In genomic region chr9:42264145-42264544, GRCm38 (mm10) we compare ENCODE assay signal across 8 mouse cellular contexts. TPM values are rescaled to one million over a fixed set of nuclear protein-coding genes. Genes with fewer than 3 reads are reported as not detected.
DNase-seq lines count a peak whose midpoint lies in the region; ATAC-seq and TF ChIP-seq lines count a peak whose summit lies in the region.

TSS of gene Sc5d (minus strand) at chr9:42264256.

- DNase-seq in 416B (ENCODE audit: low read depth), result peak; percentile 93
- peak; percentile 94 for DNase-seq in heart, adult 9 months (ENCODE audit: low spot score in 2 of 2)
- peak; percentile 63 to 84 for DNase-seq in monocyte, adult 2 months (ENCODE audit: low read depth in 1 of 2, low spot score in 2 of 2)
- peak; percentile 92 to 93 for DNase-seq in spleen, postnatal 36 days (ENCODE audit: low spot score in 2 of 2)

- H3K9ac ChIP-seq in embryonic facial prominence, embryonic 15.5 days, result peak within 1 kb of the TSS; percentile 83
- peak within 1 kb of the TSS; percentile 81 for H3K9ac ChIP-seq in kidney, embryonic 14.5 days (ENCODE audit: low read depth, low read length)
- H3K9ac ChIP-seq in limb, embryonic 15.5 days, result peak within 1 kb of the TSS; percentile 71

- WGBS in bone marrow, adult 2 months, result 1% methylated on average over 49 of the region's 49 CpGs
- WGBS in embryonic facial prominence, embryonic 15.5 days, result under 1% methylated on average over 49 of the region's 49 CpGs
- under 1% methylated on average over 44 of the region's 49 CpGs for whole genome bisulfite sequencing in kidney, embryonic 14.5 days
- WGBS in limb, embryonic 15.5 days, result under 1% methylated on average over 43 of the region's 49 CpGs

- ATAC-seq in embryonic facial prominence, embryonic 15.5 days (ENCODE audit: insufficient number of reproducible peaks, low FRiP score, low TSS enrichment, low read depth), result peak; percentile 97
- peak; percentile 98 for ATAC-seq in kidney, embryonic 14.5 days (ENCODE audit: low FRiP score, low TSS enrichment)
- ATAC-seq in limb, embryonic 15.5 days (ENCODE audit: insufficient number of reproducible peaks, low FRiP score, low TSS enrichment, low read depth), result peak; percentile 97

- no peaks in the 10 kb centered on the region for H3K4me1 ChIP-seq in bone marrow, adult 2 months (ENCODE audit: control insufficient read depth, insufficient read depth, low read length)
- peaks cover 15% of the 10 kb centered on the region for H3K4me1 ChIP-seq in embryonic facial prominence, embryonic 15.5 days
- peaks cover 4% of the 10 kb centered on the region; the same call in 1 of the 2 replicates for H3K4me1 ChIP-seq in kidney, embryonic 14.5 days (ENCODE audit: control insufficient read depth, insufficient read depth, low read length)
- H3K4me1 ChIP-seq in limb, embryonic 15.5 days, result peaks cover 5% of the 10 kb centered on the region

- no peaks in the 10 kb centered on the region for H3K27me3 ChIP-seq in embryonic facial prominence, embryonic 15.5 days
- H3K27me3 ChIP-seq in kidney, embryonic 14.5 days (ENCODE audit: control insufficient read depth, insufficient read depth, low read length), result no peaks in the 10 kb centered on the region
- H3K27me3 ChIP-seq in limb, embryonic 15.5 days, result no peaks in the 10 kb centered on the region

- peaks cover 6% of the 10 kb centered on the region; the same call in 1 of the 2 replicates for H3K36me3 ChIP-seq in embryonic facial prominence, embryonic 15.5 days
- H3K36me3 ChIP-seq in kidney, embryonic 14.5 days (ENCODE audit: control insufficient read depth, insufficient read depth, low read length), result peaks cover 4% of the 10 kb centered on the region; the same call in 1 of the 2 replicates
- no peaks in the 10 kb centered on the region for H3K36me3 ChIP-seq in limb, embryonic 15.5 days

- TF ChIP-seq CTCF in bone marrow, adult 2 months (IDR thresholded peaks at IDR 0.05; ENCODE audit: control insufficient read depth, insufficient read depth, low read length), result no peak

- H3K9me3 ChIP-seq in embryonic facial prominence, embryonic 15.5 days (replicated peaks), result no peaks in the 10 kb centered on the region
- no peaks in the 10 kb centered on the region for H3K9me3 ChIP-seq in kidney, embryonic 14.5 days (ENCODE audit: control insufficient read depth, low read length)
- H3K9me3 ChIP-seq in limb, embryonic 15.5 days, result no peaks in the 10 kb centered on the region

- H3K4me3 ChIP-seq in bone marrow, adult 2 months (replicated peaks; ENCODE audit: control insufficient read depth, low read depth, low read length), result peak within 1 kb of the TSS; percentile 74
- peak within 1 kb of the TSS; percentile 76 for H3K4me3 ChIP-seq in embryonic facial prominence, embryonic 15.5 days (replicated peaks)
- peak within 1 kb of the TSS; percentile 81 for H3K4me3 ChIP-seq in kidney, embryonic 14.5 days (ENCODE audit: low read length)
- peak within 1 kb of the TSS; percentile 70 for H3K4me3 ChIP-seq in limb, embryonic 15.5 days

- H3K4me2 ChIP-seq in embryonic facial prominence, embryonic 15.5 days (replicated peaks), result peak within 1 kb of the TSS; percentile 82
- H3K4me2 ChIP-seq in kidney, embryonic 14.5 days (replicated peaks; ENCODE audit: low read depth, low read length), result peak within 1 kb of the TSS; percentile 89
- peak within 1 kb of the TSS; percentile 73 for H3K4me2 ChIP-seq in limb, embryonic 15.5 days

- peak; percentile 89; the same call in 1 of the 2 replicates for TF ChIP-seq POLR2A in bone marrow, adult 2 months (IDR thresholded peaks at IDR 0.05; ENCODE audit: borderline replicate concordance, control insufficient read depth, low read depth, low read length)

- H3K27ac ChIP-seq in bone marrow, adult 2 months (ENCODE audit: control insufficient read depth, insufficient read depth, low read depth, low read length, poor library complexity), result no peak within 1 kb of the TSS
- H3K27ac ChIP-seq in embryonic facial prominence, embryonic 15.5 days (replicated peaks), result peak within 1 kb of the TSS; percentile 84
- H3K27ac ChIP-seq in kidney, embryonic 14.5 days (ENCODE audit: low read depth, low read length), result peak within 1 kb of the TSS; percentile 37; the same call in 1 of the 2 replicates
- H3K27ac ChIP-seq in limb, embryonic 15.5 days, result peak within 1 kb of the TSS; percentile 80

RNA-seq across cellular contexts. Expression of gene Sc5d, which starts in this region (rescaled TPM):
- polyA plus RNA-seq in bone marrow, adult 2 months (2011; ENCODE audit: insufficient read depth, insufficient read length, low replicate concordance, missing spikeins), result 4.2 and 6.5 TPM in 2 replicates
- 41.4 and 44.7 TPM in 2 replicates for polyA plus RNA-seq in embryonic facial prominence, embryonic 15.5 days (2015; fragmentation: Nextera tagmentation; extraction: Ambion mirVana)
- 30.0 and 45.7 TPM in 2 replicates for polyA plus RNA-seq in kidney, embryonic 14.5 days (2014; fragmentation: Nextera tagmentation; extraction: Ambion mirVana)
- 54.1 and 55.5 TPM in 2 replicates for polyA plus RNA-seq in limb, embryonic 15.5 days (2015; fragmentation: Nextera tagmentation; extraction: Ambion mirVana)
